Mouse (Mus musculus) embryonic facial prominence, embryonic 15.5 days (tissue): ENCODE data around the gene Nr2f1. TPM values are rescaled to one million over a fixed set of nuclear protein-coding genes. Genes with fewer than 3 reads are reported as not detected.

ENCODE experiments used
- ATAC-seq: fragments of 200-750 bp; cut with Nextera tagmentation; 2 replicates; pipeline ENCODE4 v1.8.0; 2017; ENCODE audit warnings: low read depth, moderate TSS enrichment; ENCODE audit not compliant: insufficient number of reproducible peaks, low FRiP score, low TSS enrichment
- H3K27ac ChIP-seq: fragments of 300-500 bp; sonication (generic); replicated peaks from 2 replicates; pipeline ENCODE4 v1.5.1; 2015; ENCODE audit warnings: mild to moderate bottlenecking, inconsistent platforms
- H3K27me3 ChIP-seq: fragments of 300-500 bp; sonication (generic); 2 replicates; pipeline ENCODE4 v1.6.1; 2015; ENCODE audit warnings: inconsistent platforms
- H3K36me3 ChIP-seq: fragments of 300-500 bp; sonication (generic); 2 replicates; pipeline ENCODE4 v1.6.1; 2015; ENCODE audit warnings: mild to moderate bottlenecking, inconsistent platforms
- H3K4me1 ChIP-seq: fragments of 300-500 bp; sonication (generic); 2 replicates; pipeline ENCODE4 v1.6.1; 2015; ENCODE audit warnings: inconsistent platforms
- H3K4me2 ChIP-seq: fragments of 300-500 bp; sonication (generic); replicated peaks from 2 replicates; pipeline ENCODE4 v1.6.1; 2015; ENCODE audit warnings: mild to moderate bottlenecking, inconsistent platforms
- H3K4me3 ChIP-seq: fragments of 300-500 bp; sonication (generic); replicated peaks from 2 replicates; pipeline ENCODE4 v1.5.1; 2015; ENCODE audit warnings: mild to moderate bottlenecking, inconsistent platforms
- H3K9ac ChIP-seq: fragments of 300-500 bp; sonication (generic); 2 replicates; pipeline ENCODE4 v1.6.1; 2015; ENCODE audit warnings: inconsistent platforms
- H3K9me3 ChIP-seq: fragments of 300-500 bp; sonication (generic); replicated peaks from 2 replicates; pipeline ENCODE4 v1.6.1; 2016; ENCODE audit warnings: inconsistent platforms
- WGBS: fragments of 180-500 bp; shearing (Covaris S2); methylation state at CpG from one replicate; pipeline ENCODE4 v1.1.7; 2015; 5-methylcytosine and 5-hydroxymethylcytosine counted together
- polyA plus RNA-seq: library from polyadenylated mRNA; unstranded; fragments of >200 nt; fragmentation: Nextera tagmentation; extraction: Ambion mirVana; gene quantifications from 2 replicates; pipeline ENCODE4 v1.2.1, GENCODE M21; 2015

Nr2f1 gene
- polyA plus RNA-seq, 1 experiment from 2014 or later, result 14.5 TPM

GRCm38 (mm10) chr13:78186340-78186946, 13.1 kb downstream of the Nr2f1 start:
- H3K36me3 ChIP-seq, result no peaks in the 10 kb centered on the region
- ATAC-seq, result no peak
- H3K4me2 ChIP-seq, result no peak overlapping the region
- no peaks in the 10 kb centered on the region for H3K9me3 ChIP-seq
- H3K4me3 ChIP-seq, result no peak overlapping the region
- peaks cover 10% of the 10 kb centered on the region; the same call in 1 of the 2 replicates for H3K4me1 ChIP-seq
- WGBS, result 30% methylated on average over 12 of the region's 12 CpGs
- peaks cover 87% of the 10 kb centered on the region for H3K27me3 ChIP-seq
- no peak overlapping the region for H3K27ac ChIP-seq
- no peak overlapping the region for H3K9ac ChIP-seq

GRCm38 (mm10) chr13:78184786-78185466, 14.6 kb downstream of the Nr2f1 start:
- peaks cover 88% of the 10 kb centered on the region for H3K27me3 ChIP-seq
- peaks cover 16% of the 10 kb centered on the region for H3K4me1 ChIP-seq
- no peak for ATAC-seq
- H3K36me3 ChIP-seq, result no peaks in the 10 kb centered on the region
- H3K4me2 ChIP-seq, result 0 out of 2 replicates have a peak overlapping the region, but pooled peaks have one; percentile 2
- no peaks in the 10 kb centered on the region for H3K9me3 ChIP-seq
- no peak overlapping the region for H3K4me3 ChIP-seq
- WGBS, result 11% methylated on average over 14 of the region's 14 CpGs
- no peak overlapping the region for H3K9ac ChIP-seq
- H3K27ac ChIP-seq, result no peak overlapping the region

- H3K27ac ChIP-seq, result no peak overlapping the region
- ATAC-seq, result no peak
- peaks cover 24% of the 10 kb centered on the region for H3K4me1 ChIP-seq
- no peak overlapping the region for H3K9ac ChIP-seq
- H3K4me3 ChIP-seq, result no peak overlapping the region
- H3K9me3 ChIP-seq, result no peaks in the 10 kb centered on the region
- no peaks in the 10 kb centered on the region for H3K36me3 ChIP-seq
- peaks cover 91% of the 10 kb centered on the region for H3K27me3 ChIP-seq
- WGBS, result 24% methylated on average over 5 of the region's 5 CpGs
- H3K4me2 ChIP-seq, result no peak overlapping the region
Observed at GRCm38 (mm10) chr13:78183986-78184385, 15.6 kb downstream of the Nr2f1 start.

- no peak for ATAC-seq
- Histone ChIP-seq H3K27ac (no peak overlapping the region), H3K27me3 (peaks cover 92% of the 10 kb centered on the region), H3K4me2 (no peak overlapping the region), H3K9me3 (no peaks in the 10 kb centered on the region), H3K4me1 (peaks cover 24% of the 10 kb centered on the region), H3K36me3 (no peaks in the 10 kb centered on the region), H3K9ac (no peak overlapping the region), H3K4me3 (no peak overlapping the region; the same call in 1 of the 2 replicates)
- 11% methylated on average over 5 of the region's 5 CpGs for WGBS
Observed at GRCm38 (mm10) chr13:78183004-78183403, 16.6 kb downstream of the Nr2f1 start.

GRCm38 (mm10) chr13:78181930-78182558, 17.5 kb downstream of the Nr2f1 start:
- no peaks in the 10 kb centered on the region for H3K36me3 ChIP-seq
- H3K9me3 ChIP-seq, result no peaks in the 10 kb centered on the region
- peaks cover 24% of the 10 kb centered on the region for H3K4me1 ChIP-seq
- 2% methylated on average over 14 of the region's 14 CpGs for WGBS
- peak overlapping the region; percentile 29 for H3K4me3 ChIP-seq
- no peak overlapping the region for H3K9ac ChIP-seq
- no peak overlapping the region; the same call in 1 of the 2 replicates for H3K27ac ChIP-seq
- ATAC-seq, result no peak
- H3K27me3 ChIP-seq, result peaks cover 91% of the 10 kb centered on the region
- H3K4me2 ChIP-seq, result peak overlapping the region; percentile 45

GRCm38 (mm10) chr13:78181071-78181929, 18.3 kb downstream of the Nr2f1 start:
- peak overlapping the region; percentile 45 for H3K4me2 ChIP-seq
- H3K4me3 ChIP-seq, result peak overlapping the region; percentile 29
- H3K9me3 ChIP-seq, result no peaks in the 10 kb centered on the region
- peaks cover 91% of the 10 kb centered on the region for H3K27me3 ChIP-seq
- no peaks in the 10 kb centered on the region for H3K36me3 ChIP-seq
- WGBS, result under 1% methylated on average over 44 of the region's 44 CpGs
- peaks cover 24% of the 10 kb centered on the region for H3K4me1 ChIP-seq
- ATAC-seq, result no peak
- no peak overlapping the region for H3K9ac ChIP-seq
- no peak overlapping the region for H3K27ac ChIP-seq

GRCm38 (mm10) chr13:78180261-78180660, 19.3 kb downstream of the Nr2f1 start:
- Histone ChIP-seq H3K4me3 (no peak overlapping the region), H3K9me3 (no peaks in the 10 kb centered on the region), H3K4me2 (no peak overlapping the region), H3K27ac (no peak overlapping the region), H3K9ac (no peak overlapping the region), H3K4me1 (peaks cover 24% of the 10 kb centered on the region), H3K36me3 (no peaks in the 10 kb centered on the region), H3K27me3 (peaks cover 90% of the 10 kb centered on the region)
- 50% methylated on average over 3 of the region's 3 CpGs for WGBS
- no peak for ATAC-seq

- Histone ChIP-seq H3K27ac (no peak overlapping the region), H3K27me3 (peaks cover 89% of the 10 kb centered on the region), H3K4me2 (peak overlapping the region; percentile 46), H3K9me3 (no peaks in the 10 kb centered on the region), H3K4me3 (peak overlapping the region; percentile 30), H3K9ac (no peak overlapping the region), H3K4me1 (peaks cover 24% of the 10 kb centered on the region), H3K36me3 (no peaks in the 10 kb centered on the region)
- peak; percentile 34; the same call in 1 of the 2 replicates for ATAC-seq
- 4% methylated on average over 38 of the region's 38 CpGs for whole genome bisulfite sequencing
Observed at GRCm38 (mm10) chr13:78179312-78180097, 20.1 kb downstream of the Nr2f1 start.

- no peak for ATAC-seq
- Histone ChIP-seq H3K4me1 (peaks cover 24% of the 10 kb centered on the region), H3K9ac (no peak overlapping the region), H3K4me2 (no peak overlapping the region), H3K9me3 (no peaks in the 10 kb centered on the region), H3K27me3 (peaks cover 90% of the 10 kb centered on the region), H3K27ac (no peak overlapping the region), H3K4me3 (0 out of 2 replicates have a peak overlapping the region, but pooled peaks have one; percentile 30), H3K36me3 (no peaks in the 10 kb centered on the region)
- WGBS, result 18% methylated on average over 5 of the region's 5 CpGs
Observed at GRCm38 (mm10) chr13:78178771-78179170, 20.8 kb downstream of the Nr2f1 start.

- Histone ChIP-seq H3K4me1 (peaks cover 24% of the 10 kb centered on the region), H3K36me3 (no peaks in the 10 kb centered on the region), H3K9me3 (no peaks in the 10 kb centered on the region), H3K4me3 (no peak overlapping the region), H3K27me3 (peaks cover 88% of the 10 kb centered on the region), H3K4me2 (no peak overlapping the region), H3K9ac (no peak overlapping the region), H3K27ac (no peak overlapping the region)
- WGBS, result 7% methylated on average over 1 of the region's 1 CpGs
- no peak for ATAC-seq
Observed at GRCm38 (mm10) chr13:78178021-78178420, 21.5 kb downstream of the Nr2f1 start.
